Mouse (Mus musculus) adrenal gland, adult 2 months (tissue): ENCODE measurements around the gene Sirt6. TPM values are rescaled to one million over a fixed set of nuclear protein-coding genes. Genes with fewer than 3 reads are reported as not detected.
A peak's percentile ranks its signal among the peaks of the same experiment; 100 is the strongest.

Experiments
- DNase-seq: peaks from one replicate; pipeline ENCODE4 v3.0.0; 2021
- polyA plus RNA-seq: library from polyadenylated mRNA; depleted of rRNA; stranded (reverse); fragments of >200 nt; gene quantifications from 2 replicates; pipeline ENCODE4 v1.2.3, GENCODE M21; 2012; rRNA removed
- total RNA-seq, 2 experiments: library from RNA; stranded (reverse); gene quantifications; 2 replicates each; pipeline ENCODE4 v1.2.3; 2021

Gene Sirt6
- total and polyA plus RNA-seq, 3 experiments: 16.0 to 52.3 (median 18.3) TPM

DNA sequence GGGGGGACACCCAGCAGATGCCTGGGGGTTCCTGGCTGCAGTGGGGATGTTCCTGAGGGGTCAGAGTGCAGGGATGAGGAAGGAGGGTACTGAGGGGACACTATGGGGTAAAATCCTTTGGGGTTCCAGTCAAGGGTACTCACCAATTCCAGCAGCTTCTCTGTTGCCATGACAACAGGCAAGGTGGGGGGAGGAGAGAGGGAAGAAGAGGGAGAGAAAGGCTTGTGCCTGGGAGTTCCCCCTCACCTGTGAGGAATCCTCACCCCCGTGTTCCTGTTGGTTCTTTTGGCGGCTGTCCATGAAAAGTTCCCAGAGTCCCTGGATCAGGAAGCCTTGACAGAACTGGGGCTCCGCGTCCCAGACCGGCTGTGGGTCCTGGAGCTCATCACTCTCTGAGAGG is 32.0 kb downstream of the Sirt6 start:
- no peak for DNase-seq

- DNase-seq: no peak
Observed at GRCm38 (mm10) chr10:81593935-81594334, 33.7 kb downstream of the Sirt6 start.

DNA sequence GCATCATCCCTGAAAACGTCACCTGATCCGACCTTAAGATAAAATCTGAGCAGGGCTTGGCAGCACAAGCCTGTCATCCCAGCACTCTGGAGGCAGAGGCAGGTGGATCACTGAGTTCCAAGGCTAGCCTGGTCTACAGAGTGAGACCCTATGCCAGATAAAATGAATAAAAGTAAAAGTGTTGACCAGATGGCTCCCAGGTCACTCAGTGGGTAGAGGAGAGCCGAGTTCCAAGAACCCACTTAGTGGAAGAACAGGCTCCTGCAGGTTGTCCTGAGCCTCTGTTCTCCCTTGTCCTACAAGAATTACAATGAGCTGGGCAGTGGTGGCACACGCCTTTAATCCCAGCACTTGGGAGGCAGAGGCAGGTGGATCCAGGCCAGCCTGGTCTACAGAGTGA is 34.4 kb downstream of the Sirt6 start:
- no peak for DNase-seq

DNA sequence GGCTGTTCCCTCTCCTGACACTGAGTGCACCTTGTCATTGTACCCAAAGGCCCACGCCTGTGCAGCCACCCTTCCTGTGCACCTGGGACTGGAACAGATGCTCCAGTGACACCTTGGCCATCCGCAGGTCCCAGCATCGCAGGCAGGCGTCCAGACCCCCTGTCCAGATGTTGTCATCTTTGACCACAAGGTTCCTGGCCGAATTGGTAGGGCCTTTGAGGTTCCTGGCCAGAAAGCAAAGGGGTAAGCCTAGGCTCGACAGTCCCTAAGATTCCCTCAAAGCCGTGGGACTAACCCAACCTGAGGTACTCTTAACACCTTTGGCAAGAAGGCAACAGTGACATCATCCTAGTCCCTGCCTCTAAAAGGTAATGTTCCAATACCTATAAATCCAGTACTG is 35.0 kb downstream of the Sirt6 start:
- DNase-seq: no peak

- no peak for DNase-seq
Observed at GRCm38 (mm10) chr10:81591846-81592245, 35.8 kb downstream of the Sirt6 start.

GRCm38 (mm10) chr10:81588739-81589138 is 38.9 kb downstream of the Sirt6 start:
- no peak for DNase-seq

GRCm38 (mm10) chr10:81583347-81583746 is 44.2 kb downstream of the Sirt6 start:
- no peak for DNase-seq

- DNase-seq: no peak
Observed at GRCm38 (mm10) chr10:81580441-81581070, 47.0 kb downstream of the Sirt6 start.

- DNase-seq: no peak
Observed at GRCm38 (mm10) chr10:81579967-81580366, 47.6 kb downstream of the Sirt6 start.

GRCm38 (mm10) chr10:81575695-81576094 is 51.9 kb downstream of the Sirt6 start:
- peak; percentile 77 for DNase-seq

DNA sequence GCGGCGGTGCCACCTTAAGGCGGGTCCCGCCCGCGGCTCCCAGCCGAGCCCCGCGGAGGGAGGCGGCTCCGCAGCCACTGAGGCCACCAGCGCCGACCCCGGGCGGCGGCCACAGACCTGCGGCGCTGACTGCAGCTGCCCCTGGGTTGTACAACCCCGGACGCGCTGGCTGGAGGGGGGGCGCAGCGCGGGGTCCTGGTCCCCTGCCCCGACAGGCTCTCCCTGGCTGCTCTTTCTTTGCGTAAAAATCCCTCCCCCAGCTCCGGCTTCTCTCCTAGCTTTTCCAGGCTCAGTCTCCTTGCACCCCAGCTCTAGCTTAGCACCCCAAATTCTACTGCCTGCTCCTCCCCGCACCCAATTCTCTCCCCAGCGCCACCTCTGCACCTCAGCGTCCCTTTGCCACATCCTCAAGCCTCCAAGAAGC is 52.4 kb downstream of the Sirt6 start:
- DNase-seq: peak; percentile 77

- peak; percentile 45 for DNase-seq
Observed at GRCm38 (mm10) chr10:81574081-81575056, 53.2 kb downstream of the Sirt6 start, which contains the start of gene Tle2. TSS of gene Tle2 (plus strand) at chr10:81574561.

GRCm38 (mm10) chr10:81572975-81573374 is 54.6 kb downstream of the Sirt6 start:
- DNase-seq: peak; percentile 60

- DNase-seq: peak; percentile 80
Observed at GRCm38 (mm10) chr10:81572133-81572671, 55.4 kb downstream of the Sirt6 start.

Other genes with a start within 250 kb of the Sirt6 start
- gene Fzr1, start 249.3 kb downstream of the Sirt6 start, total RNA-seq: 10 to 100 TPM; 40.7 to 45.0 TPM
- gene Fzr1, start 249.3 kb downstream of the Sirt6 start, polyA plus RNA-seq: 95.6 and 103 TPM in 2 replicates
- gene Dohh, start 243.4 kb downstream of the Sirt6 start, total RNA-seq: 10 to 100 TPM; 39.6 to 54.3 TPM
- gene Dohh, start 243.4 kb downstream of the Sirt6 start, polyA plus RNA-seq: 125 and 132 TPM in 2 replicates
- 1 to 10 TPM; 1.8 to 2.5 TPM for gene Gm48551, start 243.3 kb downstream of the Sirt6 start, total RNA-seq
- gene Gm48551, start 243.3 kb downstream of the Sirt6 start, polyA plus RNA-seq: 2.9 and 6.7 TPM in 2 replicates
- 1 to 10 TPM in 1 of 2 experiments, not detected in 1; 1.4 TPM for gene Gm48552, start 238.8 kb downstream of the Sirt6 start, total RNA-seq
- gene Gm48552, start 238.8 kb downstream of the Sirt6 start, polyA plus RNA-seq: 2.5 and 4.4 TPM in 2 replicates
- 1 to 10 TPM; 1.4 to 1.6 TPM for gene Smim24, start 234.7 kb downstream of the Sirt6 start, total RNA-seq
- 4.5 and 5.4 TPM in 2 replicates for gene Smim24, start 234.7 kb downstream of the Sirt6 start, polyA plus RNA-seq
- 100 to 1,000 TPM in 1 of 2 experiments, 10 to 100 TPM in 1; 80.8 to 126 TPM for gene Nfic, start 172.2 kb downstream of the Sirt6 start, total RNA-seq
- gene Nfic, start 172.2 kb downstream of the Sirt6 start, polyA plus RNA-seq: 142 and 171 TPM in 2 replicates
- gene Celf5, start 145.1 kb downstream of the Sirt6 start, total RNA-seq: under 1 TPM; 0.55 to 0.78 TPM
- gene Celf5, start 145.1 kb downstream of the Sirt6 start, polyA plus RNA-seq: 1.4 and 2.2 TPM in 2 replicates
- 100 to 1,000 TPM; 111 to 123 TPM for gene Ncln, start 131.4 kb downstream of the Sirt6 start, total RNA-seq
- gene Ncln, start 131.4 kb downstream of the Sirt6 start, polyA plus RNA-seq: 562 and 856 TPM in 2 replicates
- 1 to 10 TPM in 1 of 2 experiments, under 1 TPM in 1; 0.98 to 1.6 TPM for gene S1pr4, start 127.7 kb downstream of the Sirt6 start, total RNA-seq
- 3.5 and 3.6 TPM in 2 replicates for gene S1pr4, start 127.7 kb downstream of the Sirt6 start, polyA plus RNA-seq
- 1 to 10 TPM; 1.1 to 2.2 TPM for gene Gna15, start 103.6 kb downstream of the Sirt6 start, total RNA-seq
- 1.4 and 1.9 TPM in 2 replicates for gene Gna15, start 103.6 kb downstream of the Sirt6 start, polyA plus RNA-seq
- 10 to 100 TPM; 76.6 to 86.0 TPM for gene Gna11, start 82.6 kb downstream of the Sirt6 start, total RNA-seq
- gene Gna11, start 82.6 kb downstream of the Sirt6 start, polyA plus RNA-seq: 122 and 124 TPM in 2 replicates
- gene Aes, start 68.3 kb downstream of the Sirt6 start, total RNA-seq: 1,000 to 10,000 TPM; 1,028 to 1,195 TPM
- gene Aes, start 68.3 kb downstream of the Sirt6 start, polyA plus RNA-seq: 3,784 and 4,442 TPM in 2 replicates
- gene Tle2, start 53.2 kb downstream of the Sirt6 start, total RNA-seq: 10 to 100 TPM; 50.4 to 51.0 TPM
- gene Tle2, start 53.2 kb downstream of the Sirt6 start, polyA plus RNA-seq: 417 and 691 TPM in 2 replicates
- gene Tle6, start 26.7 kb downstream of the Sirt6 start, total RNA-seq: 10 to 100 TPM; 24.0 to 59.6 TPM
- 49.5 and 90.8 TPM in 2 replicates for gene Tle6, start 26.7 kb downstream of the Sirt6 start, polyA plus RNA-seq
- gene BC025920, start 21.5 kb downstream of the Sirt6 start, total RNA-seq: 1 to 10 TPM; 1.1 to 2.3 TPM
- 0.26 and 0.59 TPM in 2 replicates for gene BC025920, start 21.5 kb downstream of the Sirt6 start, polyA plus RNA-seq
- gene Ankrd24, start 743 bp upstream of the Sirt6 start, total RNA-seq: 10 to 100 TPM; 20.0 to 23.7 TPM
- 91.0 and 112 TPM in 2 replicates for gene Ankrd24, start 743 bp upstream of the Sirt6 start, polyA plus RNA-seq
- gene Gm10778, start 21.3 kb upstream of the Sirt6 start, total RNA-seq: 1 to 10 TPM; 2.1 to 3.1 TPM
- gene Gm10778, start 21.3 kb upstream of the Sirt6 start, polyA plus RNA-seq: 0.09 and 0.11 TPM in 2 replicates
- 1 to 10 TPM; 5.4 to 6.8 TPM for gene Zfp433, start 77.0 kb upstream of the Sirt6 start, total RNA-seq
- not detected in 2 replicates for gene Zfp433, start 77.0 kb upstream of the Sirt6 start, polyA plus RNA-seq
- 1 to 10 TPM; 1.3 to 2.9 TPM for gene Gm3055, start 143.4 kb upstream of the Sirt6 start, total RNA-seq
- 0.02 and 0.04 TPM in 2 replicates for gene Gm3055, start 143.4 kb upstream of the Sirt6 start, polyA plus RNA-seq
- gene Gm4767, start 184.4 kb upstream of the Sirt6 start, total RNA-seq: 1 to 10 TPM in 1 of 2 experiments, under 1 TPM in 1; 0.72 to 2.7 TPM
- gene Gm4767, start 184.4 kb upstream of the Sirt6 start, polyA plus RNA-seq: not detected in 2 replicates
- gene Gm32687, start 236.1 kb upstream of the Sirt6 start, total RNA-seq: 1 to 10 TPM; 1.0 to 1.7 TPM
- 0.07 and 0.10 TPM in 2 replicates for gene Gm32687, start 236.1 kb upstream of the Sirt6 start, polyA plus RNA-seq